Mouse (Mus musculus) midbrain, embryonic 13.5 days (tissue): ENCODE data around the gene Cpeb3. TPM values are rescaled to one million over a fixed set of nuclear protein-coding genes. Genes with fewer than 3 reads are reported as not detected.

Source experiments
- ATAC-seq: fragments of 200-750 bp; cut with Nextera tagmentation; 2 replicates; pipeline ENCODE4 v1.8.0; 2017; ENCODE audit warnings: mild to moderate bottlenecking, moderate TSS enrichment, moderate library complexity
- H3K27ac ChIP-seq: fragments of 300-500 bp; sonication (generic); 2 replicates; pipeline ENCODE4 v1.5.1; 2015; ENCODE audit warnings: inconsistent platforms, mild to moderate bottlenecking, moderate library complexity
- H3K27me3 ChIP-seq: fragments of 300-500 bp; sonication (generic); 2 replicates; pipeline ENCODE4 v1.6.1; 2015; ENCODE audit warnings: mild to moderate bottlenecking, inconsistent platforms
- H3K36me3 ChIP-seq: fragments of 300-500 bp; sonication (generic); 2 replicates; pipeline ENCODE4 v1.6.1; 2015; ENCODE audit warnings: mild to moderate bottlenecking, inconsistent platforms
- H3K4me1 ChIP-seq: fragments of 300-500 bp; sonication (generic); replicated peaks from 2 replicates; pipeline ENCODE4 v1.6.1; 2015; ENCODE audit warnings: inconsistent platforms
- H3K4me2 ChIP-seq: fragments of 300-500 bp; sonication (generic); replicated peaks from 2 replicates; pipeline ENCODE4 v1.6.1; 2015; ENCODE audit warnings: moderate library complexity, mild to moderate bottlenecking, inconsistent platforms
- H3K4me3 ChIP-seq: fragments of 300-500 bp; sonication (generic); replicated peaks from 2 replicates; pipeline ENCODE4 v1.5.1; 2015; ENCODE audit warnings: mild to moderate bottlenecking, inconsistent platforms
- H3K9ac ChIP-seq: fragments of 300-500 bp; sonication (generic); replicated peaks from 2 replicates; pipeline ENCODE4 v1.6.1; 2015; ENCODE audit warnings: mild to moderate bottlenecking, inconsistent platforms
- H3K9me3 ChIP-seq: fragments of 300-500 bp; sonication (generic); 2 replicates; pipeline ENCODE4 v1.6.1; 2016; ENCODE audit warnings: mild to moderate bottlenecking, inconsistent platforms
- WGBS: fragments of 180-500 bp; shearing (Covaris S2); methylation state at CpG from one replicate; pipeline ENCODE4 v1.1.7; 2015; 5-methylcytosine and 5-hydroxymethylcytosine counted together
- polyA plus RNA-seq: library from polyadenylated mRNA; unstranded; fragments of >200 nt; fragmentation: Nextera tagmentation; extraction: Ambion mirVana; gene quantifications from 2 replicates; pipeline ENCODE4 v1.2.1, GENCODE M21; 2015

The Cpeb3 gene
- 7.7 and 11.0 TPM in 2 replicates for polyA plus RNA-seq

GRCm38 (mm10) chr19:37208176-37208755 is at the start of gene Cpeb3:
Gene Cpeb3 (minus strand): TSS chr19:37208601.
- no peaks in the 10 kb centered on the region for H3K9me3 ChIP-seq

GRCm38 (mm10) chr19:37255321-37255720 is 46.9 kb upstream of the Cpeb3 start:
- ATAC-seq = no peak
- no peaks in the 10 kb centered on the region for H3K9me3 ChIP-seq
- H3K9ac ChIP-seq = no peak overlapping the region
- H3K4me1 ChIP-seq = no peaks in the 10 kb centered on the region
- no peak overlapping the region for H3K27ac ChIP-seq
- no peaks in the 10 kb centered on the region for H3K27me3 ChIP-seq
- H3K36me3 ChIP-seq = no peaks in the 10 kb centered on the region
- no peak overlapping the region for H3K4me3 ChIP-seq
- WGBS = 91% methylated on average over 9 of the region's 9 CpGs
- no peak overlapping the region for H3K4me2 ChIP-seq

More at GRCm38 (mm10) chr19:37208176-37208755, at the start of gene Cpeb3:
- ATAC-seq = no peak
- Histone ChIP-seq H3K4me2 (peak within 1 kb of the TSS; percentile 88), H3K9ac (peak within 1 kb of the TSS; percentile 97), H3K27ac (peak within 1 kb of the TSS; percentile 87), H3K4me3 (peak within 1 kb of the TSS; percentile 100), H3K27me3 (0 out of 2 replicates have a peak, but pooled peaks cover 4% of the 10 kb centered on the region), H3K36me3 (peaks cover 28% of the 10 kb centered on the region), H3K4me1 (peaks cover 20% of the 10 kb centered on the region)
- under 1% methylated on average over 15 of the region's 15 CpGs for WGBS

- Histone ChIP-seq H3K27ac (no peak overlapping the region), H3K27me3 (no peaks in the 10 kb centered on the region)
- ATAC-seq = no peak
Observed at GRCm38 (mm10) chr19:37252104-37252503, 43.7 kb upstream of the Cpeb3 start.

GRCm38 (mm10) chr19:37248199-37248598 is 39.8 kb upstream of the Cpeb3 start:
- Histone ChIP-seq H3K4me2 (no peak overlapping the region), H3K27me3 (no peaks in the 10 kb centered on the region), H3K36me3 (no peaks in the 10 kb centered on the region), H3K9ac (no peak overlapping the region), H3K4me1 (no peaks in the 10 kb centered on the region), H3K9me3 (no peaks in the 10 kb centered on the region), H3K4me3 (no peak overlapping the region), H3K27ac (no peak overlapping the region)
- ATAC-seq = no peak
- 85% methylated on average over 3 of the region's 3 CpGs for WGBS

More at GRCm38 (mm10) chr19:37252104-37252503, 43.7 kb upstream of the Cpeb3 start:
- Histone ChIP-seq H3K4me1 (no peaks in the 10 kb centered on the region), H3K36me3 (no peaks in the 10 kb centered on the region), H3K9me3 (no peaks in the 10 kb centered on the region), H3K4me3 (no peak overlapping the region), H3K9ac (no peak overlapping the region), H3K4me2 (no peak overlapping the region)
- WGBS = 66% methylated on average over 6 of the region's 6 CpGs

GRCm38 (mm10) chr19:37246859-37247258 is 38.5 kb upstream of the Cpeb3 start:
- Histone ChIP-seq H3K4me2 (no peak overlapping the region), H3K9ac (no peak overlapping the region), H3K36me3 (no peaks in the 10 kb centered on the region), H3K27ac (no peak overlapping the region), H3K4me1 (no peaks in the 10 kb centered on the region), H3K4me3 (no peak overlapping the region), H3K27me3 (no peaks in the 10 kb centered on the region), H3K9me3 (no peaks in the 10 kb centered on the region)
- WGBS = 47% methylated on average over 3 of the region's 3 CpGs
- ATAC-seq = no peak

GRCm38 (mm10) chr19:37242707-37243106 is 34.3 kb upstream of the Cpeb3 start:
- no peak overlapping the region for H3K27ac ChIP-seq
- H3K36me3 ChIP-seq = no peaks in the 10 kb centered on the region
- H3K4me1 ChIP-seq = peaks cover 13% of the 10 kb centered on the region
- no peak overlapping the region for H3K4me3 ChIP-seq
- 56% methylated on average over 2 of the region's 2 CpGs for WGBS
- no peaks in the 10 kb centered on the region for H3K27me3 ChIP-seq
- no peak overlapping the region for H3K4me2 ChIP-seq
- ATAC-seq = no peak
- no peaks in the 10 kb centered on the region for H3K9me3 ChIP-seq
- H3K9ac ChIP-seq = no peak overlapping the region

GRCm38 (mm10) chr19:37241201-37241600 is 32.8 kb upstream of the Cpeb3 start:
- WGBS = 71% methylated on average over 5 of the region's 5 CpGs
- Histone ChIP-seq H3K4me3 (no peak overlapping the region), H3K27me3 (no peaks in the 10 kb centered on the region; the same call in 1 of the 2 replicates), H3K9me3 (no peaks in the 10 kb centered on the region), H3K36me3 (no peaks in the 10 kb centered on the region), H3K27ac (no peak overlapping the region), H3K4me1 (peaks cover 14% of the 10 kb centered on the region), H3K4me2 (no peak overlapping the region), H3K9ac (no peak overlapping the region)
- no peak for ATAC-seq

- no peak overlapping the region for H3K27ac ChIP-seq
- H3K4me3 ChIP-seq = no peak overlapping the region
- no peaks in the 10 kb centered on the region for H3K36me3 ChIP-seq
- no peaks in the 10 kb centered on the region for H3K9me3 ChIP-seq
- 35% methylated on average over 4 of the region's 4 CpGs for WGBS
- no peak overlapping the region for H3K9ac ChIP-seq
- H3K27me3 ChIP-seq = peaks cover 18% of the 10 kb centered on the region
- H3K4me1 ChIP-seq = peaks cover 20% of the 10 kb centered on the region
- no peak for ATAC-seq
- H3K4me2 ChIP-seq = no peak overlapping the region
Observed at GRCm38 (mm10) chr19:37239096-37239495, 30.7 kb upstream of the Cpeb3 start.

- H3K4me2 ChIP-seq = peak overlapping the region; percentile 34; the same call in 1 of the 2 replicates
- no peaks in the 10 kb centered on the region for H3K9me3 ChIP-seq
- H3K36me3 ChIP-seq = no peaks in the 10 kb centered on the region
- WGBS = 8% methylated on average over 7 of the region's 7 CpGs
- peaks cover 24% of the 10 kb centered on the region for H3K4me1 ChIP-seq
- no peak overlapping the region for H3K9ac ChIP-seq
- ATAC-seq = 0 out of 2 replicates have a peak, but pooled peaks have one; percentile 3
- H3K4me3 ChIP-seq = no peak overlapping the region
- peaks cover 23% of the 10 kb centered on the region for H3K27me3 ChIP-seq
- no peak overlapping the region for H3K27ac ChIP-seq
Observed at GRCm38 (mm10) chr19:37238651-37239050, 30.2 kb upstream of the Cpeb3 start.

- peak; percentile 34; the same call in 1 of the 2 replicates for ATAC-seq
- peaks cover 27% of the 10 kb centered on the region for H3K27me3 ChIP-seq
- no peaks in the 10 kb centered on the region for H3K9me3 ChIP-seq
- peaks cover 25% of the 10 kb centered on the region for H3K4me1 ChIP-seq
- H3K4me3 ChIP-seq = no peak overlapping the region
- WGBS = 11% methylated on average over 15 of the region's 15 CpGs
- no peak overlapping the region for H3K9ac ChIP-seq
- no peaks in the 10 kb centered on the region for H3K36me3 ChIP-seq
- peak overlapping the region; percentile 34 for H3K4me2 ChIP-seq
- no peak overlapping the region for H3K27ac ChIP-seq
Observed at GRCm38 (mm10) chr19:37237712-37238437, 29.5 kb upstream of the Cpeb3 start.

GRCm38 (mm10) chr19:37237306-37237705 is 28.9 kb upstream of the Cpeb3 start:
- no peak for ATAC-seq
- Histone ChIP-seq H3K36me3 (no peaks in the 10 kb centered on the region), H3K27ac (no peak overlapping the region), H3K27me3 (peaks cover 30% of the 10 kb centered on the region), H3K4me1 (peaks cover 25% of the 10 kb centered on the region), H3K9me3 (no peaks in the 10 kb centered on the region), H3K9ac (no peak overlapping the region), H3K4me3 (no peak overlapping the region), H3K4me2 (no peak overlapping the region)
- 66% methylated on average over 5 of the region's 5 CpGs for WGBS

GRCm38 (mm10) chr19:37235818-37236217 is 27.4 kb upstream of the Cpeb3 start:
- no peak for ATAC-seq
- H3K4me1 ChIP-seq = peaks cover 25% of the 10 kb centered on the region
- no peak overlapping the region for H3K27ac ChIP-seq
- peaks cover 30% of the 10 kb centered on the region for H3K27me3 ChIP-seq
- H3K9ac ChIP-seq = no peak overlapping the region
- no peak overlapping the region for H3K4me2 ChIP-seq
- WGBS = 62% methylated on average over 8 of the region's 8 CpGs
- H3K36me3 ChIP-seq = no peaks in the 10 kb centered on the region
- H3K9me3 ChIP-seq = no peaks in the 10 kb centered on the region
- no peak overlapping the region for H3K4me3 ChIP-seq
